Mouse (Mus musculus): ENCODE data around the gene Tor1aip2. TPM values are rescaled to one million over a fixed set of nuclear protein-coding genes. Genes with fewer than 3 reads are reported as not detected.
A peak's percentile ranks its signal among the peaks of the same experiment; 100 is the strongest.

Tor1aip2 gene
- total RNA-seq, 1 experiment = 94.3 TPM

DNA sequence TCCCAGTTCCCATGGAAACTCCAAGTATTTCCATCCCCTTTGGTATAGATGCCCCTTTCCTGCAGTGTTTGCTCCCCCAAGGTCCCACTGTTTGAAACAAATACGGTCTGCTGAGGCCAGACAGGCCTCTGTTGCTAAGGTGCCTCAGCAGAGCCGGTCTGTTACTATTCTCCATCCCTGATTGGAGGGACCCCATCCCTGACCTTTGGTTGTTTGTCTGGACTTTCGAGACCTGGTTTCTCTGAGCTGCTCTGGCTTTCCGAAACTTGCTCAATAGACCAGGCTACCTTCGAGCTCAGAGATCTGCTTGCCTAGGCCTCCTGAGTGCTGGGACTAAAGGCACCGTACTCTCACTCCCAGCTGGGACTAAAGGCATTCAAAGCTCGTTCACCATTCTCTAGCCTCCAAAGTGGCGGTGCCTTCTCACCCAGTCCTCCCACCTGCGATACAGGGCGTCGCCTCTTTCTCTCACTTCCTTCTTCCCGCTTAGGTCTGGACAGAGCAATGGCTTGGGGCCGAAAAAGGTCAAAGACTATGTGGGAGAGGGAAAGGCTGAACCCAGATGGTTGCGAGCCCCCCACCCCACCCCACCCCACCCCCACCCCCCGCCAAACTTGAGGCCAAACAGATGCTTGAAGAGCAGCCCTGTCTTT, 38.1 kb downstream of the Tor1aip2 start:
- Histone ChIP-seq H3K36me3 (ENCODE audit: control insufficient read depth, insufficient read depth, low read length, poor library complexity, severe bottlenecking) (no peaks in the 10 kb centered on the region), H3K9me3 (ENCODE audit: control insufficient read depth, insufficient read depth, low read depth, low read length) (no peaks in the 10 kb centered on the region), H3K27ac (ENCODE audit: insufficient read depth, low read depth, low read length, poor library complexity, severe bottlenecking) (peak overlapping the region; percentile 5; the same call in 1 of the 2 replicates), H3K4me3 (ENCODE audit: insufficient read depth in 1 of 2, low read depth in 1 of 2, low read length in 2 of 2, poor library complexity in 1 of 2, severe bottlenecking in 1 of 2) (no peak overlapping the region), H3K9ac (ENCODE audit: insufficient read depth, low read depth, low read length, poor library complexity, severe bottlenecking) (no peak overlapping the region), H3K4me1 (ENCODE audit: control insufficient read depth in 2 of 2, insufficient read depth in 2 of 2, low read length in 2 of 2, poor library complexity in 1 of 2) (peaks cover 6 to 23% of the 10 kb centered on the region in 2 experiments; a peak in 3 of 4 replicates)
- TF ChIP-seq ZNF384 (IDR thresholded peaks at IDR 0.05; ENCODE audit: low read depth, low read length) = no peak
- no peak for TF ChIP-seq MAFK (IDR thresholded peaks at IDR 0.05; ENCODE audit: insufficient read depth, low read depth, low read length)
- no peak for TF ChIP-seq CHD2 (IDR thresholded peaks at IDR 0.05; ENCODE audit: low read depth, low read length)
- TF ChIP-seq HCFC1 (IDR thresholded peaks at IDR 0.05; ENCODE audit: borderline replicate concordance, insufficient read depth, low read length) = no peak
- no peak for TF ChIP-seq ZC3H11A (IDR thresholded peaks at IDR 0.05; ENCODE audit: borderline replicate concordance, low read depth, low read length)
- DNase-seq (ENCODE audit: low read depth, low spot score) = no peak
- in situ Hi-C loops (cut with MboI; ENCODE audit: low sequenced_read_pairs in 2 of 2, unreplicated experiment in 2 of 2) = no loop called here

DNA sequence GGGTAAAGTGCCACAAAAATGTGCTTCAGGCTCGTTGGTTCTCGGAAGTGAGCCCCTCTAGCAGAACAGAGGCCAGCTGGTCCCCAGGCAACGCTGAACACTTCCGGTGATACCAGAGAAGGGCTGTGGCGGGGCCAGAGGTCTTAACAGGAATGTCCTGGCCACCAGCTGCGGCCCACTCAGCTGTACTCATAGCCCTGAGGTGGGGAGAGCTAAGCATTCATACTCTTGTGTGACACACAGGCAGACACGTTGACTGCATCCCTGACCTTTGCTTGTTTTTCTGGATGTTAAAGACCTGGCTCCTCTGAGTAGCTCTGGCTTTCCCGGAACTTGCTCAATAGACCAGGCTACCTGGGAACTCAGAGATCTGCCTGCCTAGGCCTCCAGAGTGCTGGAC, 39.4 kb downstream of the Tor1aip2 start:
- peak overlapping the region; percentile 40; the same call in 1 of the 2 replicates for H3K27ac ChIP-seq (ENCODE audit: insufficient read depth, low read depth, low read length, poor library complexity, severe bottlenecking)
- TF ChIP-seq ZNF384 (IDR thresholded peaks at IDR 0.05; ENCODE audit: low read depth, low read length) = no peak
- TF ChIP-seq ZC3H11A (IDR thresholded peaks at IDR 0.05; ENCODE audit: borderline replicate concordance, low read depth, low read length) = no peak
- TF ChIP-seq HCFC1 (IDR thresholded peaks at IDR 0.05; ENCODE audit: borderline replicate concordance, insufficient read depth, low read length) = no peak
- TF ChIP-seq MAFK (IDR thresholded peaks at IDR 0.05; ENCODE audit: insufficient read depth, low read depth, low read length) = no peak
- TF ChIP-seq CHD2 (IDR thresholded peaks at IDR 0.05; ENCODE audit: low read depth, low read length) = no peak
- no peak for DNase-seq (ENCODE audit: low read depth, low spot score)
- in situ Hi-C loops (cut with MboI; ENCODE audit: low sequenced_read_pairs in 2 of 2, unreplicated experiment in 2 of 2) = no loop called here
- no peak overlapping the region for H3K9ac ChIP-seq (ENCODE audit: insufficient read depth, low read depth, low read length, poor library complexity, severe bottlenecking)
- no peaks in the 10 kb centered on the region for H3K9me3 ChIP-seq (ENCODE audit: control insufficient read depth, insufficient read depth, low read depth, low read length)
- H3K4me3 ChIP-seq (ENCODE audit: insufficient read depth in 1 of 2, low read depth in 1 of 2, low read length in 2 of 2, poor library complexity in 1 of 2, severe bottlenecking in 1 of 2) = no peak overlapping the region
- peaks cover 6 to 23% of the 10 kb centered on the region in 2 experiments; a peak in 3 of 4 replicates for H3K4me1 ChIP-seq (ENCODE audit: control insufficient read depth in 2 of 2, insufficient read depth in 2 of 2, low read length in 2 of 2, poor library complexity in 1 of 2)
- H3K36me3 ChIP-seq (ENCODE audit: control insufficient read depth, insufficient read depth, low read length, poor library complexity, severe bottlenecking) = no peaks in the 10 kb centered on the region

DNA sequence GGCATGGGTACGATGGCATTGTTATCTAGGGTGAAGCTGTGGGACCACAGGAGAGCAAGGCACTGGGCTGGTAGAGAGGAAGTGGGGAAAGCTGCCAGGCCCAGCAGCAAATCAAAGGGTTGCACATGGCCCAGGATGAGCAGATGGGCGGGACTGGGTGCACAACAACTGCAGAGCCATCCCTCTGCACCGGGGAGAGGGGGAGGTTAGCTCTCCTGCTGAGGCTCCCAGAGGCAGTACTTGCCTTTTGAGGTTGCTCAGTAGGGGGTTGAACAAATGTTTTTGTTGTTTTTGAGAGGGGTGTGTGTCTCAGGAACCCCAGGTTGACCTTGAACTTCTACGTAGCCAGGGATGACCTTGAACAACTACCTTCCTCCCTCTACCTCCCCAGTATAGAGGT, 41.3 kb downstream of the Tor1aip2 start:
- Histone ChIP-seq H3K36me3 (ENCODE audit: control insufficient read depth, insufficient read depth, low read length, poor library complexity, severe bottlenecking) (no peaks in the 10 kb centered on the region), H3K9ac (ENCODE audit: insufficient read depth, low read depth, low read length, poor library complexity, severe bottlenecking) (peak overlapping the region; percentile 18; the same call in 1 of the 2 replicates), H3K9me3 (ENCODE audit: control insufficient read depth, insufficient read depth, low read depth, low read length) (no peaks in the 10 kb centered on the region), H3K4me3 (ENCODE audit: insufficient read depth in 1 of 2, low read depth in 1 of 2, low read length in 2 of 2, poor library complexity in 1 of 2, severe bottlenecking in 1 of 2) (no peak overlapping the region), H3K4me1 (ENCODE audit: control insufficient read depth in 2 of 2, insufficient read depth in 2 of 2, low read length in 2 of 2, poor library complexity in 1 of 2) (peaks cover 11 to 26% of the 10 kb centered on the region in 2 experiments), H3K27ac (ENCODE audit: insufficient read depth, low read depth, low read length, poor library complexity, severe bottlenecking) (peak overlapping the region; percentile 45; the same call in 1 of the 2 replicates)
- peak; percentile 63 for DNase-seq (ENCODE audit: low read depth, low spot score)
- in situ Hi-C loops (cut with MboI; ENCODE audit: low sequenced_read_pairs in 2 of 2, unreplicated experiment in 2 of 2) = no loop called here
- TF ChIP-seq ZC3H11A (IDR thresholded peaks at IDR 0.05; ENCODE audit: borderline replicate concordance, low read depth, low read length) (no peak), HCFC1 (IDR thresholded peaks at IDR 0.05; ENCODE audit: borderline replicate concordance, insufficient read depth, low read length) (no peak), ZNF384 (IDR thresholded peaks at IDR 0.05; ENCODE audit: low read depth, low read length) (no peak), MAFK (IDR thresholded peaks at IDR 0.05; ENCODE audit: insufficient read depth, low read depth, low read length) (no peak), CHD2 (IDR thresholded peaks at IDR 0.05; ENCODE audit: low read depth, low read length) (no peak)

DNA sequence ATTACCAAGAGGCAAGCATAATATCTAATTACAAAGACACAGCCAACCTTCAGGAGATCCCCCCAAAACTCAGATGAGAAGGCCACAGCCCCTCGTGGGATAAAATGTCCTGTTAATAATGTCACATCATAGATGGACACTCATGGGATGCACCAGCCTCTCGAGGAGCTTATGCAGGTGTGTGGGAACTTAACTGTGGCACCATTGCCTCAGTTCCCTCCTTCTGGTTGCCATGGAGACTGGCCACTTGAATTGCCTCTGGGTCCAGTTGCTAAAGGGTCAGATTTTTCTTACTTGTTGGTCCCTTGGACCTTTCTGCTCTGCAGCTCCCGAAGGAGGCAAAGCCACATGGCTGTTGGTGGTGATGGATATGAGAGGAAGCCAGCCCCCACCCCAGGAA, 42.5 kb downstream of the Tor1aip2 start:
- H3K4me3 ChIP-seq (ENCODE audit: insufficient read depth in 1 of 2, low read depth in 1 of 2, low read length in 2 of 2, poor library complexity in 1 of 2, severe bottlenecking in 1 of 2) = no peak overlapping the region
- DNase-seq (ENCODE audit: low read depth, low spot score) = no peak
- TF ChIP-seq CHD2 (IDR thresholded peaks at IDR 0.05; ENCODE audit: low read depth, low read length) (no peak), ZC3H11A (IDR thresholded peaks at IDR 0.05; ENCODE audit: borderline replicate concordance, low read depth, low read length) (no peak), ZNF384 (IDR thresholded peaks at IDR 0.05; ENCODE audit: low read depth, low read length) (no peak), HCFC1 (IDR thresholded peaks at IDR 0.05; ENCODE audit: borderline replicate concordance, insufficient read depth, low read length) (no peak), MAFK (IDR thresholded peaks at IDR 0.05; ENCODE audit: insufficient read depth, low read depth, low read length) (no peak)
- no peak overlapping the region for H3K27ac ChIP-seq (ENCODE audit: insufficient read depth, low read depth, low read length, poor library complexity, severe bottlenecking)
- H3K9me3 ChIP-seq (ENCODE audit: control insufficient read depth, insufficient read depth, low read depth, low read length) = no peaks in the 10 kb centered on the region
- peaks cover 9 to 22% of the 10 kb centered on the region in 2 experiments for H3K4me1 ChIP-seq (ENCODE audit: control insufficient read depth in 2 of 2, insufficient read depth in 2 of 2, low read length in 2 of 2, poor library complexity in 1 of 2)
- in situ Hi-C loops (cut with MboI; ENCODE audit: low sequenced_read_pairs in 2 of 2, unreplicated experiment in 2 of 2) = no loop called here
- H3K36me3 ChIP-seq (ENCODE audit: control insufficient read depth, insufficient read depth, low read length, poor library complexity, severe bottlenecking) = no peaks in the 10 kb centered on the region
- no peak overlapping the region for H3K9ac ChIP-seq (ENCODE audit: insufficient read depth, low read depth, low read length, poor library complexity, severe bottlenecking)

Data from ES-E14 (cell line).